Mouse (Mus musculus): Measurements from ENCODE around the gene Akt2.

The Akt2 gene

GRCm38 (mm10) chr7:27590088-27590487 lies 1.3 kb upstream of the Akt2 start:
- no peak for ATAC-seq (ENCODE audit: low TSS enrichment)

GRCm38 (mm10) chr7:27590566-27591213 lies 662 bp upstream of the Akt2 start:
- no peak for ATAC-seq (ENCODE audit: low TSS enrichment)

GRCm38 (mm10) chr7:27592217-27592929 lies 1.0 kb downstream of the Akt2 start:
- peak; percentile 22 for ATAC-seq (ENCODE audit: low TSS enrichment)

- no peak for ATAC-seq (ENCODE audit: low TSS enrichment)
Measured at GRCm38 (mm10) chr7:27592934-27593645, 1.7 kb downstream of the Akt2 start.

- no peak for ATAC-seq (ENCODE audit: low TSS enrichment)
Measured at GRCm38 (mm10) chr7:27596586-27597503, 5.5 kb downstream of the Akt2 start.

- ATAC-seq (ENCODE audit: low TSS enrichment) = 0 out of 2 replicates have a peak, but pooled peaks have one; percentile 15
Measured at GRCm38 (mm10) chr7:27598053-27598452, 6.7 kb downstream of the Akt2 start.

GRCm38 (mm10) chr7:27601628-27602027 lies 10.3 kb downstream of the Akt2 start:
- ATAC-seq (ENCODE audit: low TSS enrichment) = peak; percentile 53

GRCm38 (mm10) chr7:27602161-27602560 lies 10.8 kb downstream of the Akt2 start:
- ATAC-seq (ENCODE audit: low TSS enrichment) = no peak

GRCm38 (mm10) chr7:27602835-27603234 lies 11.5 kb downstream of the Akt2 start:
- ATAC-seq (ENCODE audit: low TSS enrichment) = no peak

GRCm38 (mm10) chr7:27604661-27605348 lies 13.5 kb downstream of the Akt2 start:
- no peak for ATAC-seq (ENCODE audit: low TSS enrichment)

GRCm38 (mm10) chr7:27605499-27606285 lies 14.3 kb downstream of the Akt2 start:
- peak; percentile 64 for ATAC-seq (ENCODE audit: low TSS enrichment)

- ATAC-seq (ENCODE audit: low TSS enrichment) = no peak
Measured at GRCm38 (mm10) chr7:27606481-27607254, 15.3 kb downstream of the Akt2 start.

- ATAC-seq (ENCODE audit: low TSS enrichment) = no peak
Measured at GRCm38 (mm10) chr7:27607580-27607979, 16.2 kb downstream of the Akt2 start.

- ATAC-seq (ENCODE audit: low TSS enrichment) = no peak
Measured at GRCm38 (mm10) chr7:27608130-27608529, 16.8 kb downstream of the Akt2 start.

- no peak for ATAC-seq (ENCODE audit: low TSS enrichment)
Measured at GRCm38 (mm10) chr7:27609285-27609684, 17.9 kb downstream of the Akt2 start.

GRCm38 (mm10) chr7:27609688-27610087 lies 18.3 kb downstream of the Akt2 start:
- ATAC-seq (ENCODE audit: low TSS enrichment) = no peak

GRCm38 (mm10) chr7:27610370-27610769 lies 19.0 kb downstream of the Akt2 start:
- ATAC-seq (ENCODE audit: low TSS enrichment) = no peak

- ATAC-seq (ENCODE audit: low TSS enrichment) = no peak
Measured at GRCm38 (mm10) chr7:27610871-27611270, 19.5 kb downstream of the Akt2 start.

- no peak for ATAC-seq (ENCODE audit: low TSS enrichment)
Measured at GRCm38 (mm10) chr7:27612940-27613339, 21.6 kb downstream of the Akt2 start.

Measured in frontal cortex, adult (tissue).